Mouse (Mus musculus) spleen, adult 18-20 months (tissue): ENCODE data around the gene Gm4985.
"Not testable (repeated sequence)": the region's sequence is repeated elsewhere in the genome, so short reads cannot be mapped to it uniquely, and the experiment has no call there.

Experiments used
- DNase-seq, 2 experiments: peaks; one replicate each; pipeline ENCODE4 v3.0.0; 2022; ENCODE audit warnings: mixed read lengths in 2 of 2

The Gm4985 gene

GRCm38 (mm10) chrX:23958834-23959233, at the start of gene Gm4985:
Gene Gm4985, minus strand, starts transcription at chrX:23958934.
- DNase-seq, result not testable (repeated sequence)

- no peak for DNase-seq
These were observed 4.6 kb downstream of the Gm4985 start for GRCm38 (mm10) chrX:23954161-23954560.
